Mouse (Mus musculus): ENCODE data around the gene Hoxd9.

DNA sequence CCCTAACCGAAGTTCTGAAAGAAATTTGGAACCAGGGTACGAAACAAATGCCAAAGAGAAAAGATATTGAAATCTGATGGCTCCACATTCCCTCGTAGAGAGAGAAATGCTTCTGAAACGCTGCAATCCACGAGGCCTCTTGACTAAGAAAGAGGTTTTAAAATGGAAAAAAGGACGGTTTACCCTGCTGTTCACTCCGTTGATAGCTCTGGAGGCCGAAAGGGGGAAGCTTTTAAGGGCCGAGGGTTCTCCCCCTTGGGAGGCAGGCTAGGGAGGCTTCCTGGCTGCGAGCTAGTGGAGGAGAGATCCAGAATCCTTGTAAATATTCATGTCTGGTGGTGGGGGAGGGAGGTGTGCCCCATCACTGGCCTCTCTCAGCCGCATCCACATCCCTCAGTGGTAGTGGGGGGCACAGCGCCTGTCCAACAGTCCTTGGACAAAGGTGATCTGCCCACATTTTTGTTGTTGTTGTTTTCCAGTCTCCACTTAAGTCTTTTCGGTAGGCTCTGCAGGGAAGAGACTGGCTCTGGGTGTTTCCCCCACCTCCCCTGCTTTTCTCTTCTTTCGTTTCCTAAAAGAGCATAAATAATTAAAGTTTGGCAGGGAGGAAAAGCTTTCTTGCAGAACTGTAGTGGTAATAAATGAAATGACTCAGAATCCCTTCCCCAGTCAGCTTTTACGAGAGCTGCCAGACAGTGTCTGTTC lies 18.5 kb upstream of the Hoxd9 start, which contains the start of gene Hoxd11:
- TF ChIP-seq CTCF (IDR thresholded peaks at IDR 0.05), result no peak
- TF ChIP-seq EP300 (IDR thresholded peaks at IDR 0.05; ENCODE audit: insufficient read depth, low read depth, low read length), result no peak
- TF ChIP-seq POLR2A (IDR thresholded peaks at IDR 0.05; ENCODE audit: insufficient read depth, low read depth, low read length), result no peak
